Mouse (Mus musculus): ENCODE measurements around the gene Gm21887.
"Not testable (repeated sequence)": the region's sequence is repeated elsewhere in the genome, so short reads cannot be mapped to it uniquely, and the experiment has no call there.

Gene Gm21887

GRCm38 (mm10) chrX:169998559-169999219 lies 10.8 kb upstream of the Gm21887 start:
- DNase-seq (ENCODE audit: low spot score) = not testable (repeated sequence)

- DNase-seq (ENCODE audit: low spot score) = peak; percentile 62
These were observed 10.1 kb upstream of the Gm21887 start for GRCm38 (mm10) chrX:169999226-169999883.

GRCm38 (mm10) chrX:169999912-170000641 lies 9.4 kb upstream of the Gm21887 start:
- DNase-seq (ENCODE audit: low spot score) = not testable (repeated sequence)

- DNase-seq (ENCODE audit: low spot score) = not testable (repeated sequence)
These were observed 8.6 kb upstream of the Gm21887 start for GRCm38 (mm10) chrX:170000642-170001387.

- DNase-seq (ENCODE audit: low spot score) = not testable (repeated sequence)
These were observed 8.1 kb upstream of the Gm21887 start for GRCm38 (mm10) chrX:170001388-170001695.

- DNase-seq (ENCODE audit: low spot score) = peak; percentile 67
These were observed 6.8 kb upstream of the Gm21887 start for GRCm38 (mm10) chrX:170002510-170003197.

GRCm38 (mm10) chrX:170003536-170003935 lies 5.9 kb upstream of the Gm21887 start:
- DNase-seq (ENCODE audit: low spot score) = not testable (repeated sequence)

- DNase-seq (ENCODE audit: low spot score) = not testable (repeated sequence)
These were observed 5.2 kb upstream of the Gm21887 start for GRCm38 (mm10) chrX:170004236-170004635.

GRCm38 (mm10) chrX:170004793-170005192 lies 4.7 kb upstream of the Gm21887 start:
- not testable (repeated sequence) for DNase-seq (ENCODE audit: low spot score)

- peak; percentile 63 for DNase-seq (ENCODE audit: low spot score)
These were observed 4.3 kb upstream of the Gm21887 start for GRCm38 (mm10) chrX:170005194-170005593.

- DNase-seq (ENCODE audit: low spot score) = not testable (repeated sequence)
These were observed 3.7 kb upstream of the Gm21887 start for GRCm38 (mm10) chrX:170005695-170006297.

- DNase-seq (ENCODE audit: low spot score) = not testable (repeated sequence)
These were observed 2.7 kb upstream of the Gm21887 start for GRCm38 (mm10) chrX:170006694-170007247.

GRCm38 (mm10) chrX:170007375-170008178 lies 1.9 kb upstream of the Gm21887 start:
- not testable (repeated sequence) for DNase-seq (ENCODE audit: low spot score)

GRCm38 (mm10) chrX:170008179-170008467 lies 1.3 kb upstream of the Gm21887 start:
- DNase-seq (ENCODE audit: low spot score) = not testable (repeated sequence)

- peak; percentile 55 for DNase-seq (ENCODE audit: low spot score)
These were observed 875 bp upstream of the Gm21887 start for GRCm38 (mm10) chrX:170008584-170008983.

GRCm38 (mm10) chrX:170009801-170010221 lies 352 bp downstream of the Gm21887 start:
- DNase-seq (ENCODE audit: low spot score) = peak; percentile 100

- peak; percentile 72 for DNase-seq (ENCODE audit: low spot score)
These were observed 1.4 kb downstream of the Gm21887 start for GRCm38 (mm10) chrX:170010581-170011528.

GRCm38 (mm10) chrX:170011529-170011879 lies 2.0 kb downstream of the Gm21887 start:
- DNase-seq (ENCODE audit: low spot score) = not testable (repeated sequence)

GRCm38 (mm10) chrX:170013421-170013820 lies 4.0 kb downstream of the Gm21887 start:
- DNase-seq (ENCODE audit: low spot score) = not testable (repeated sequence)

Measured in urinary bladder, postnatal 25 days (tissue).